Mouse (Mus musculus): ENCODE measurements at regions not wholly inside any gene's neighbourhood (a gene's known extent, or its start where the extent isn't known, plus 50 kb on each side); places are given as distances from the start of the nearest gene placed in this dataset.

- TF ChIP-seq CTCF (IDR thresholded peaks at IDR 0.05; ENCODE audit: borderline replicate concordance, insufficient read depth, low read depth, low read length) (no peak), POLR2A (IDR thresholded peaks at IDR 0.05; ENCODE audit: borderline replicate concordance, insufficient read depth, low read length) (no peak)
Measured at GRCm38 (mm10) chr8:8970776-8971175, 280.5 kb upstream of the Arglu1 start.

Data from cerebellum, adult 2 months (tissue).